Mouse (Mus musculus) duodenum, adult 2 months (tissue): ENCODE results near the gene Mcu. TPM values are rescaled to one million over a fixed set of nuclear protein-coding genes. Genes with fewer than 3 reads are reported as not detected.

ENCODE experiments used
- polyA plus RNA-seq: library from polyadenylated mRNA; depleted of rRNA; stranded (reverse); fragments of >200 nt; gene quantifications from 2 replicates; pipeline ENCODE4 v1.2.3, GENCODE M21; 2012; ENCODE audit warnings: low replicate concordance; rRNA removed

Gene Mcu
- 44.2 and 72.6 TPM in 2 replicates for polyA plus RNA-seq

GRCm38 (mm10) chr10:59616522-59616921, at the start of gene Mcu:
Gene Mcu, minus strand, starts transcription at chr10:59616692.

GRCm38 (mm10) chr10:59615981-59616520, 441 bp downstream of the Mcu start, which contains the start of gene Gm10322:
Gene Gm10322, plus strand, starts transcription at chr10:59616063.

GRCm38 (mm10) chr10:59441735-59442134, 174.8 kb downstream of the Mcu start, which contains the start of gene Oit3:
Gene Oit3, minus strand, starts transcription at chr10:59441778.

GRCm38 (mm10) chr10:59402899-59403792, 213.3 kb downstream of the Mcu start, which contains the start of gene Pla2g12b:
Gene Pla2g12b, plus strand, starts transcription at chr10:59403660.

Other genes starting within 250 kb of the Mcu start
- gene Gm10273, start 221.1 kb downstream of the Mcu start, polyA plus RNA-seq: 2.0 and 2.2 TPM in 2 replicates
- 33.3 and 76.4 TPM in 2 replicates for gene Pla2g12b, start 213.0 kb downstream of the Mcu start, polyA plus RNA-seq
- 0.65 TPM in 1 of 2 replicates, not detected in the other for gene Oit3, start 174.9 kb downstream of the Mcu start, polyA plus RNA-seq
- 1.8 TPM in 1 of 2 replicates, not detected in the other for gene Gm10322, start 629 bp downstream of the Mcu start, polyA plus RNA-seq
- gene Micu1, start 85.8 kb upstream of the Mcu start, polyA plus RNA-seq: 79.4 and 119 TPM in 2 replicates